Mouse (Mus musculus) common myeloid progenitor, adult 5-6 weeks (primary cell): ENCODE results near the gene Tcf12. TPM values are rescaled to one million over a fixed set of nuclear protein-coding genes. Genes with fewer than 3 reads are reported as not detected.

Experiments
- ATAC-seq: replicated peaks from 2 replicates; pipeline ENCODE4 v1.8.0; 2016; ENCODE audit warnings: low read depth, mild to moderate bottlenecking, moderate TSS enrichment, inconsistent platforms; ENCODE audit not compliant: poor library complexity, severe bottlenecking
- total RNA-seq: library from RNA; stranded (forward); fragments of 200-1000, 187-1606 nt; gene quantifications from 2 replicates; pipeline ENCODE4 v1.2.3, GENCODE M21; 2017

Tcf12 gene
- total RNA-seq, 1 experiment from 2014 or later: 64.5 TPM

GRCm38 (mm10) chr9:71857926-71858325, 253.7 kb downstream of the Tcf12 start:
- no peak for ATAC-seq

- ATAC-seq: no peak
Measured at GRCm38 (mm10) chr9:71853904-71854303, 257.8 kb downstream of the Tcf12 start.

- ATAC-seq: peak; percentile 43; the same call in 1 of the 2 replicates
Measured at GRCm38 (mm10) chr9:71850283-71850682, 261.4 kb downstream of the Tcf12 start.

- ATAC-seq: peak; percentile 89
Measured at GRCm38 (mm10) chr9:71848392-71848791, 263.3 kb downstream of the Tcf12 start.

- no peak for ATAC-seq
Measured at GRCm38 (mm10) chr9:71847921-71848320, 263.8 kb downstream of the Tcf12 start.

- no peak for ATAC-seq
Measured at GRCm38 (mm10) chr9:71841850-71842249, 269.8 kb downstream of the Tcf12 start.

GRCm38 (mm10) chr9:71837366-71837765, 274.3 kb downstream of the Tcf12 start:
- no peak for ATAC-seq

GRCm38 (mm10) chr9:71836366-71836765, 275.3 kb downstream of the Tcf12 start:
- no peak for ATAC-seq

- no peak for ATAC-seq
Measured at GRCm38 (mm10) chr9:71835203-71835815, 276.4 kb downstream of the Tcf12 start.

- ATAC-seq: peak; percentile 49
Measured at GRCm38 (mm10) chr9:71834707-71835106, 277.0 kb downstream of the Tcf12 start.

- ATAC-seq: peak; percentile 90
Measured at GRCm38 (mm10) chr9:71831756-71832699, 279.6 kb downstream of the Tcf12 start.

- no peak for ATAC-seq
Measured at GRCm38 (mm10) chr9:71830994-71831393, 280.7 kb downstream of the Tcf12 start.

- ATAC-seq: no peak
Measured at GRCm38 (mm10) chr9:71830365-71830764, 281.3 kb downstream of the Tcf12 start.

- no peak for ATAC-seq
Measured at GRCm38 (mm10) chr9:71829753-71830152, 281.9 kb downstream of the Tcf12 start.

GRCm38 (mm10) chr9:71829137-71829536, 282.5 kb downstream of the Tcf12 start:
- ATAC-seq: no peak

GRCm38 (mm10) chr9:71827371-71827770, 284.3 kb downstream of the Tcf12 start:
- ATAC-seq: no peak

GRCm38 (mm10) chr9:71826040-71826525, 285.6 kb downstream of the Tcf12 start:
- ATAC-seq: no peak

- ATAC-seq: no peak
Measured at GRCm38 (mm10) chr9:71822003-71822402, 289.7 kb downstream of the Tcf12 start.

GRCm38 (mm10) chr9:71818453-71818852, 293.2 kb downstream of the Tcf12 start:
- no peak for ATAC-seq

GRCm38 (mm10) chr9:71816121-71816520, 295.6 kb downstream of the Tcf12 start:
- no peak for ATAC-seq

GRCm38 (mm10) chr9:71813565-71813964, 298.1 kb downstream of the Tcf12 start:
- no peak for ATAC-seq
